Mouse (Mus musculus) heart, postnatal 0 days (tissue): Measurements from ENCODE around the gene Myo1e. TPM values are rescaled to one million over a fixed set of nuclear protein-coding genes. Genes with fewer than 3 reads are reported as not detected.

Experiments
- ATAC-seq: fragments of 200-750 bp; cut with Nextera tagmentation; 2 replicates; pipeline ENCODE4 v1.8.0; 2017; ENCODE audit warnings: low read depth, moderate number of reproducible peaks, moderate library complexity; ENCODE audit not compliant: insufficient read depth
- DNase-seq: peaks from one replicate; pipeline ENCODE4 v3.0.0-alpha.2; 2016; ENCODE audit warnings: low spot score
- H3K27ac ChIP-seq: fragments of 300-500 bp; sonication (generic); 2 replicates; pipeline ENCODE4 v1.5.1; 2014; ENCODE audit warnings: low read depth, mild to moderate bottlenecking
- H3K27me3 ChIP-seq: fragments of 300-500 bp; sonication (generic); 2 replicates; pipeline ENCODE4 v1.6.1; 2014; ENCODE audit warnings: low read length, mixed read lengths; ENCODE audit not compliant: control insufficient read depth, insufficient read depth
- H3K36me3 ChIP-seq: fragments of 300-500 bp; sonication (generic); replicated peaks from 2 replicates; pipeline ENCODE4 v1.6.1; 2014; ENCODE audit warnings: low read length, mixed read lengths; ENCODE audit not compliant: control insufficient read depth, insufficient read depth
- H3K4me1 ChIP-seq: fragments of 300-500 bp; sonication (generic); 2 replicates; pipeline ENCODE4 v1.6.1; 2014; ENCODE audit warnings: antibody characterized with exemption; ENCODE audit not compliant: control insufficient read depth, insufficient read depth
- H3K4me2 ChIP-seq: fragments of 300-500 bp; sonication (generic); 2 replicates; pipeline ENCODE4 v1.6.1; 2014; ENCODE audit warnings: low read depth, mild to moderate bottlenecking, low read length, moderate library complexity
- H3K4me3 ChIP-seq: fragments of 300-500 bp; sonication (generic); 2 replicates; pipeline ENCODE4 v1.5.1; 2014; ENCODE audit warnings: low read depth, low read length
- H3K9ac ChIP-seq: fragments of 300-500 bp; sonication (generic); replicated peaks from 2 replicates; pipeline ENCODE4 v1.6.1; 2014; ENCODE audit warnings: low read depth, low read length, mixed read lengths
- H3K9me3 ChIP-seq: fragments of 300-500 bp; sonication (generic); replicated peaks from 2 replicates; pipeline ENCODE4 v1.6.1; 2016; ENCODE audit warnings: low read length; ENCODE audit not compliant: control insufficient read depth
- CTCF ChIP-seq: IDR thresholded peaks from 2 replicates; pipeline ENCODE4 v1.5.1; 2016; ENCODE audit warnings: antibody characterized with exemption, control low read depth, low read depth
- EP300 ChIP-seq: IDR thresholded peaks from 2 replicates; pipeline ENCODE4 v1.6.1; 2016; ENCODE audit warnings: antibody characterized with exemption, low read depth
- WGBS: fragments of 180-500 bp; shearing (Covaris S2); extraction: QIAGEN DNeasy Blood & Tissue Kit; methylation state at CpG from one replicate; pipeline ENCODE4 v1.1.7; 2014; 5-methylcytosine and 5-hydroxymethylcytosine counted together
- polyA plus RNA-seq: library from polyadenylated mRNA; unstranded; fragments of >200 nt; fragmentation: Nextera tagmentation; extraction: Ambion mirVana; gene quantifications from 2 replicates; pipeline ENCODE4 v1.2.1, GENCODE M21; 2015
- total RNA-seq: library from RNA; depleted of rRNA; stranded (reverse); fragments of >200 nt; gene quantifications from 2 replicates; pipeline ENCODE4 v1.2.3, GENCODE M21; 2014; ENCODE audit warnings: low replicate concordance

Myo1e gene
- total and polyA plus RNA-seq, 2 experiments from 2014 or later, result 6.6 to 7.0 TPM

DNA sequence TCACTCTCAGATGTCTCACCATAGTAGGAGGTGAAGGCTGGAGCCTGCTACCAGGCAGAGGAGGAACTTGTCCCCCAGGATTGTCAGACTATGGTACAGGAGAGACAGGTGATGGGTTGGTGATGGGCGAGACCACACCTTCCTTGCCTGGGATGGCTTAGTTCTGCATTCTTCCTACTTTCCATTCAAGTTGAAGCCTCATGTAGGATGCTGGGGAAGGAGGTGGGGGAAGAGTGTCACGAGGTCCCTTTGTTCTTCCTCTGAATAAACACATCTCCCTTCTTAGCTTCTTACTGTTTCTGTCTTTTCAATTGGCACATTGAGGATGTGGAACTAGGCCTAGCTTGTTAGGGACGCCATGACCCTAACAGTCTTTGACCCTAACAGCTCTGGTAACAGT, 30.9 kb upstream of the Myo1e start:
- no peaks in the 10 kb centered on the region for H3K4me1 ChIP-seq
- H3K9ac ChIP-seq, result no peak overlapping the region
- H3K4me2 ChIP-seq, result no peak overlapping the region
- DNase-seq (no peak), ATAC-seq (no peak)
- WGBS, result 69% methylated on average over 3 of the region's 3 CpGs
- TF ChIP-seq CTCF, result no peak
- TF ChIP-seq EP300, result no peak
- H3K27ac ChIP-seq, result no peak overlapping the region
- no peaks in the 10 kb centered on the region for H3K36me3 ChIP-seq
- no peaks in the 10 kb centered on the region for H3K27me3 ChIP-seq
- no peaks in the 10 kb centered on the region for H3K9me3 ChIP-seq
- no peak overlapping the region for H3K4me3 ChIP-seq

DNA sequence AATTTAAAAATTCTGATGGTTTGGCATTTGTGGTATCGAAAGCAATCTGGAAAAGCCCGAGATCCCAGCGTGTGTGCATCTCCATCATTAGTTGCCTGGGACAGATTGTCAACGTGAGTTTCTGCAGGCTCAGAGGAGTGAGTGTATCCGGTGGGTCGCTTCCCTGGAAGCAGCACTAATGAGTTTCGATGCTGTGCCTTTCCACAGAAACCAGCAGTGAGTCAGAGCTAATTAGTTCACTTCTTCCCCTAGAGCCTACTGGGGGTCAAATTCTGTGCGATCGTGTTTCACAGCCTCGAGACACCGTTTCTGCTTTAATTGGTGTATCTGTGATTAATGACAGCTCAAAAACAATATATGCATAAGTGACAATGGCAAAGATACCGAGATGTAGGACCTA, 25.4 kb upstream of the Myo1e start:
- no peaks in the 10 kb centered on the region for H3K27me3 ChIP-seq
- no peak overlapping the region for H3K27ac ChIP-seq
- no peaks in the 10 kb centered on the region for H3K9me3 ChIP-seq
- no peak overlapping the region for H3K4me2 ChIP-seq
- H3K36me3 ChIP-seq, result no peaks in the 10 kb centered on the region
- H3K4me3 ChIP-seq, result no peak overlapping the region
- DNase-seq (no peak), ATAC-seq (no peak)
- TF ChIP-seq EP300, result no peak
- TF ChIP-seq CTCF, result no peak
- no peaks in the 10 kb centered on the region for H3K4me1 ChIP-seq
- 75% methylated on average over 12 of the region's 12 CpGs for WGBS
- H3K9ac ChIP-seq, result no peak overlapping the region

DNA sequence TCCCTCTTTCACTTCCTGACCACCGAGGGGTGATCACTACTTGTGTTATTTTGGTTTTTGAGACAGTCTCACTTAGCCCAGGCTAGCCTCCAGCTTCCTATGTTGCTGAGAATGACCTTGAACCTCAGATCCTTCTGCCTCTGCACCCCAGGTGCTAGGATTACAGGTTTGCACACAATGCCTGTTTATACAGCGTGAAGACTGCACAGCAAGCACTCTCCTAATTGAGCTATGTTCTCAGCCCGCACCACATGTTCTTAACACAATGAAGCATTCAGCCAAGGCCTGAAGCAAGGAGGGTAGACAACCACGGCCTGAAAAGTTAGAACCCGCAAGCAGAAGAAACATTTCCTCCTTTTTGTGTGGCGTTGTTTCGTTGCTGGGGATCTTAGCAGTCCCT, 24.5 kb upstream of the Myo1e start:
- Histone ChIP-seq H3K4me3 (no peak overlapping the region), H3K4me2 (no peak overlapping the region), H3K4me1 (no peaks in the 10 kb centered on the region), H3K9ac (no peak overlapping the region), H3K9me3 (no peaks in the 10 kb centered on the region), H3K27me3 (no peaks in the 10 kb centered on the region), H3K36me3 (no peaks in the 10 kb centered on the region), H3K27ac (no peak overlapping the region)
- TF ChIP-seq CTCF, result no peak
- TF ChIP-seq EP300, result no peak
- WGBS, result 77% methylated on average over 7 of the region's 7 CpGs
- DNase-seq, result no peak
- ATAC-seq, result no peak

DNA sequence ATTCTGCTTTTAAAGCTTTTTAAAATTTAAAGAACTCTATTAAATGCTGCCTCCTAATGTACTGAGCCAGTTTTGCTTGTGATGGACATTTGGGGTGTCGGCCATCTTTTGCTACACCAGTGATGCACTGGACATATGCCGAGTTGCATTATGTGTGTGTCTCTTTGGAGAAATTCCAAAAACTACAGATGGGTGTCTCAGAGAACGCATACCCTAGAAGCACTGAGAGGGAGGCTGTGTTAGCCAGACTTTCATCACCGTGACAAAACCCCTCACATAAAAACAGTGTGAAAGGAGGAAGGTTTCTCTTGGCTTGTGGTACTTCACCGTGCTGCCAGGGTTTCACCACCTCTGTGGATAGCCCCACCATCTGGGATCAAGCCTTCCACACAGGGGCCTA, 14.8 kb upstream of the Myo1e start:
- WGBS, result 71% methylated on average over 5 of the region's 5 CpGs

DNA sequence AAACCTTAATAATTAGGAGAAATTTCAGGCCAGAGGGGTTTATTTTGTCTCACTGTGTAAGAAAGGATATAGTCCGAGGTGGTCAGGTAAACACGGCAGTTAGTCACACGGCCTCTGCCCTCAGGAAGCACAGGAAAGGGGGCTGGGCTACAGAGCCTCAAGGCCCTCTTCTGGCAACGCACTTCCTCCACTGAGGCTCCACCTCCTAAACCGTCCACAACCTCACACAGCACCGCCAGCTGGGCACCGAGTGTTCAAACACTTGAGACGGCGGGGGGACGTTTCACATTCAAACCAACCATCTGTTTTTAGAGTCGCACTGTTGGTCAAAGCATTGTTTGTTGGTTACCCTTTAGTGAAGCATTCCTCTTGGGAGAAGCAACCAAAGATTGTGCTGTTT, 12.5 kb upstream of the Myo1e start:
- no peak for ATAC-seq
- TF ChIP-seq CTCF (no peak), EP300 (no peak)
- 76% methylated on average over 11 of the region's 11 CpGs for WGBS

More for the DNA sequence above, 14.8 kb upstream of the Myo1e start:
- DNase-seq, result no peak
- H3K9ac ChIP-seq, result no peak overlapping the region
- H3K4me1 ChIP-seq, result no peaks in the 10 kb centered on the region
- no peak overlapping the region for H3K4me2 ChIP-seq
- ATAC-seq, result no peak
- no peak overlapping the region for H3K27ac ChIP-seq
- no peaks in the 10 kb centered on the region for H3K27me3 ChIP-seq
- no peak for TF ChIP-seq EP300
- no peak for TF ChIP-seq CTCF
- H3K36me3 ChIP-seq, result no peaks in the 10 kb centered on the region
- H3K4me3 ChIP-seq, result no peak overlapping the region
- H3K9me3 ChIP-seq, result no peaks in the 10 kb centered on the region

DNA sequence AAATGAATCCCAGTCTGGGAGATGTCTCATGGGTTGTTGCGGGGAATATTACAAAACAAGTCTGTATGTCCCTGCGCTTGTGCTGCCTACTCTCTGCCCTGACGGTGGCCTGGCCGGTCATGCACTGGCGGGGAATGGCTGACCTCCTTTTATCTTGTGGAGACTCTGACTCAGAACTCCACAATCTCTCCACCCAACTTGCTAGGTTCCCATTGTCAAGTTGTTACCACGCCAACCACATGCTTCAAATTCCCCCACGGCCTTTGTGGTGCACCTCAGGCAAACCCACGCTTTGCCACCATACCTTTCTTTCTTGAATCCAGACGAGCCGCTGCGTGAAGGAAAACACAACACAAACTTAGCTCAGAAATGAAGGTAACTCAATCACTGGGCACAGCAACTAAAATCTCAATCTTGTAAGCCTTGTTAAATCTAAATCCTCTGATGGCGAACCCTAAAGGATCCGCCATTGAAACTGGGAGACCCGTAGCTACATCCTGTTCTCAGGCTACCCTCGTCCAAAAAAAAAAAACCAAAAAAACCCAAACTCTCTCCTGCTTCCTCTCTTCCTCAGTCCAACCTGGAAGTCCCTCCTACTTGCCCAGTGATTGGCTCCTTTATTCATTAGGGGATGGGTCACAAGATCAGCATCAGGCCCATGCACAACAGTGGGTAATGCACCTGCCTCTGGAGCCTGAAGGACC, 10.0 kb upstream of the Myo1e start:
- Histone ChIP-seq H3K27me3 (no peaks in the 10 kb centered on the region), H3K36me3 (no peaks in the 10 kb centered on the region), H3K27ac (no peak overlapping the region), H3K4me2 (no peak overlapping the region), H3K4me3 (no peak overlapping the region), H3K9ac (no peak overlapping the region), H3K4me1 (no peaks in the 10 kb centered on the region), H3K9me3 (no peaks in the 10 kb centered on the region)
- whole genome bisulfite sequencing, result 73% methylated on average over 15 of the region's 15 CpGs
- no peak for TF ChIP-seq CTCF
- TF ChIP-seq EP300, result no peak
- DNase-seq, result no peak
- no peak for ATAC-seq

More for the DNA sequence above, 12.5 kb upstream of the Myo1e start:
- H3K4me2 ChIP-seq, result no peak overlapping the region
- H3K36me3 ChIP-seq, result no peaks in the 10 kb centered on the region
- no peaks in the 10 kb centered on the region for H3K9me3 ChIP-seq
- H3K9ac ChIP-seq, result no peak overlapping the region
- no peaks in the 10 kb centered on the region for H3K27me3 ChIP-seq
- DNase-seq, result no peak
- no peak overlapping the region for H3K27ac ChIP-seq
- H3K4me3 ChIP-seq, result no peak overlapping the region
- H3K4me1 ChIP-seq, result no peaks in the 10 kb centered on the region
